Mouse (Mus musculus) G1E (cell line): ENCODE results near the gene Slc9a9.

Source experiments
- CTCF ChIP-seq: IDR thresholded peaks from 2 replicates; pipeline ENCODE4 v1.5.1; 2012; ENCODE audit warnings: low read depth, low read length, inconsistent platforms, mixed read lengths
- GATA1 ChIP-seq: IDR thresholded peaks from 2 replicates; pipeline ENCODE4 v1.6.1; 2012; ENCODE audit warnings: borderline replicate concordance, low read length, inconsistent platforms, mixed read lengths
- POLR2AphosphoS5 ChIP-seq: IDR thresholded peaks from 2 replicates; pipeline ENCODE4 v1.6.1; 2012; ENCODE audit warnings: low read depth, low read length, inconsistent platforms; ENCODE audit not compliant: insufficient replicate concordance
- TAL1 ChIP-seq: conservative IDR thresholded peaks from 2 replicates; pipeline ENCODE4 v1.6.1; 2012; ENCODE audit warnings: low read depth, low read length, inconsistent platforms, mixed read lengths

GRCm38 (mm10) chr9:94847624-94848023 lies 177.9 kb downstream of the Slc9a9 start:
- TF ChIP-seq CTCF = no peak
- TF ChIP-seq POLR2AphosphoS5 = no peak
- no peak for TF ChIP-seq GATA1
- TF ChIP-seq TAL1 = no peak
